Mouse (Mus musculus): ENCODE measurements around the gene Wdfy1. TPM values are rescaled to one million over a fixed set of nuclear protein-coding genes. Genes with fewer than 3 reads are reported as not detected.
A peak's percentile ranks its signal among the peaks of the same experiment; 100 is the strongest.

The Wdfy1 gene
- polyA plus RNA-seq, 1 experiment from 2014 or later = 16.5 TPM

DNA sequence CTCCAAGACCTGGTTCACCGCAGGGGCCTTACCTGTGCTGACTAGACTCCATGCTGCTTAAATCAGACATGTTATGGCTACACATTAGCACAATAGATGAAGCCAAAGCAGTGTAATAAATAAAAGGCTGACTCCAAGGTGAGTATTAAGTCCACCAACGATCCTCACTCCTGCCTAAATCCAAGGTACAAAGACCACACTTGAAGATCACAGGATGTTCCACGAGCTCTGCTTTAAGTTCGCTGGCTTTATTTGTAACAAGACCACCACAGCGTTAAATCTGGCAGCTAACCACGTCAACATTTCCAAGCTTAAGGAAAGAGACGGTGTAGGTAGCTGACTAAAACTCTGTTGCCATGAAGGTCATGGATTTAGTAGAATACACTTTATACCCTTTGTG is 33.0 kb downstream of the Wdfy1 start:
- no peak overlapping the region for H3K27ac ChIP-seq

DNA sequence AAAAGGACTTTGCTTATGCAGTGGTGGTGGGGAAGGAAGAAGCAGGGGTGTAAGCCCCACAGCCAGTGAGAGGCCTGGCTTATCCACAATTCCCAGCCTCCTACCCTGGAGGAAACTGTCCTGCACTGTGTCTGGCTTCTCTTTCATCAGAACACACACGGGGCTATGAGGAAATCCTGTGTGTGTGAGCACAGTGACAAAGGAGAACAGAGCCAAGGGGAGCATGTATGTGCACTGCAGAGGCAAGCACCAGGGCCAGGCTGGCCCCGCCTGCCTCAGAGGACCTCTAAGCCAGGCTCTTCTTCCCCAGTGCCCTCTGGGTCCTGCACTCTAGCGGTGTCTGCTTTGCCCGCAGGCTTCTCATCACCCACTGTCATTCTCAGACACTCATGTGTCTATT is 34.9 kb downstream of the Wdfy1 start:
- Histone ChIP-seq H3K9ac (no peak overlapping the region), H3K4me2 (no peak overlapping the region), H3K36me3 (peaks cover 9% of the 10 kb centered on the region), H3K27ac (no peak overlapping the region), H3K9me3 (replicated peaks) (no peaks in the 10 kb centered on the region), H3K4me1 (no peaks in the 10 kb centered on the region), H3K27me3 (replicated peaks) (no peaks in the 10 kb centered on the region), H3K4me3 (no peak overlapping the region)
- ATAC-seq = peak; percentile 52; the same call in 1 of the 2 replicates
- 52% methylated on average over 4 of the region's 4 CpGs for WGBS (ENCODE audit: insufficient replicate concordance)

More for the DNA sequence above, 33.0 kb downstream of the Wdfy1 start:
- Histone ChIP-seq H3K9ac (no peak overlapping the region), H3K4me2 (no peak overlapping the region), H3K27me3 (replicated peaks) (no peaks in the 10 kb centered on the region), H3K9me3 (replicated peaks) (no peaks in the 10 kb centered on the region), H3K36me3 (peaks cover 9% of the 10 kb centered on the region), H3K4me1 (no peaks in the 10 kb centered on the region), H3K4me3 (no peak overlapping the region)
- no peak for ATAC-seq
- WGBS (ENCODE audit: insufficient replicate concordance) = 81% methylated on average over 7 of the region's 7 CpGs

DNA sequence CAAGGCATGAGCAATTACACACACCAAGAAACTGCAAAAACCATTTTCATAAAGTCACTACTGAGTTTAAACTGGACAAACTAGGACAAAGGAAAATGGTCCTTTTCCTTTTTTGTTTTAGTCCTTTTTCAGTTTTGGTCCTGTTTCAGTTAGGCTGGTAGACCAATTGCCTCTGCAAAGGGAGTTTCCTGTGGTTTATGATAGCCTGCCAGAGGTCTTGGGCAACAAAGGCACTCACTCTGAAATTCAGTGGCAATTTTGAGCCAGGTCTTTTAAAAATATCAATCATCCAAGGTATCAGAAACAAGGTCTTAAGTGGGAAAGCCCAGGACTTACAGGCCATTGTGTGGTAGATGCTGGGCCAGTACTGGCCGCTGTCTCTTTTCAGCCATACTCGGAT is 36.2 kb downstream of the Wdfy1 start:
- no peak for ATAC-seq
- Histone ChIP-seq H3K9ac (no peak overlapping the region), H3K4me3 (no peak overlapping the region), H3K27me3 (replicated peaks) (no peaks in the 10 kb centered on the region), H3K36me3 (peaks cover 9% of the 10 kb centered on the region), H3K4me2 (no peak overlapping the region), H3K4me1 (no peaks in the 10 kb centered on the region), H3K9me3 (replicated peaks) (no peaks in the 10 kb centered on the region), H3K27ac (no peak overlapping the region)
- WGBS (ENCODE audit: insufficient replicate concordance) = 88% methylated on average over 2 of the region's 2 CpGs

DNA sequence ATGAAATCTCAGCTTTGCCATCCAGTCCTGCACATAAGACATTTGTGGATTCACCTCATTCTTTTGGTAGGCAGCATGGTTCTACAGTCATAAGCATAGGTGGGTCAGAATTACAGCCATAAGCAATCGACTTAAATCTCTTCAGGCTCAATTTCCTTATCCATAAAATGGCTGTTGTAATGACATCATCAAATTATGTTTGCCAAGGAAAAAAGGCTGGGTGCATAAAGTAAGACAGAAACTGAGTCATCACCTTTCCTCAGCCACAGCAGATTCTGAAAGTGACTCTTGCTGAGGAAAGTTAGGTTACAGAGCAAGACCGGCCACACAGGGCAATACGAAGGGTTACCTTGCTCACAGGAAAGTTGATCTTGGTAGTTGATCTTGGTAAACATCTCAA is 39.5 kb downstream of the Wdfy1 start:
- Histone ChIP-seq H3K4me2 (no peak overlapping the region), H3K9ac (no peak overlapping the region), H3K4me3 (no peak overlapping the region), H3K27me3 (replicated peaks) (no peaks in the 10 kb centered on the region), H3K36me3 (peaks cover 9% of the 10 kb centered on the region), H3K9me3 (replicated peaks) (no peaks in the 10 kb centered on the region), H3K4me1 (no peaks in the 10 kb centered on the region), H3K27ac (no peak overlapping the region)
- ATAC-seq = no peak
- WGBS (ENCODE audit: insufficient replicate concordance) = 81% methylated on average over 3 of the region's 3 CpGs

DNA sequence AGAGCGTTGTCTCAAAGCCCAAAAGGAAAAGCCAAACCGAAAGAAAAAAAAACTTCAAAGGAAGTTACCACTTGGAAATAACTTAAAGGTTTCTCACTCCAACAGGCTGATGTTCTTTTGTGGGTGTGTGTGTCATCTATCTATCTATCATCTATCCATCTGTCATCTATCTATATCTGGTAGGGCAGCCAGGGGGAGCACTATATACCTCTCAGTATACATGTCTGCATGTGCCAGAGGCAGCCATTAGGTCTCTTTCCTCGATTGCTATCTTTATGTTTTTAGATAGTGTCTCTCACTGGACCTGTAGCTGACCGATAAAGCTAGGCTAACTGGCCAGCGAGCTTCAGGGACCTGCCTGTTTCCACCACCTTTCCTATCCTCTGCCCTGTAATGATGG is 41.1 kb downstream of the Wdfy1 start:
- WGBS (ENCODE audit: insufficient replicate concordance) = 69% methylated on average over 5 of the region's 5 CpGs
- Histone ChIP-seq H3K27ac (no peak overlapping the region), H3K27me3 (replicated peaks) (no peaks in the 10 kb centered on the region), H3K4me3 (no peak overlapping the region), H3K4me1 (no peaks in the 10 kb centered on the region), H3K9ac (no peak overlapping the region), H3K9me3 (replicated peaks) (no peaks in the 10 kb centered on the region), H3K4me2 (no peak overlapping the region), H3K36me3 (peaks cover 9% of the 10 kb centered on the region)
- ATAC-seq = no peak

DNA sequence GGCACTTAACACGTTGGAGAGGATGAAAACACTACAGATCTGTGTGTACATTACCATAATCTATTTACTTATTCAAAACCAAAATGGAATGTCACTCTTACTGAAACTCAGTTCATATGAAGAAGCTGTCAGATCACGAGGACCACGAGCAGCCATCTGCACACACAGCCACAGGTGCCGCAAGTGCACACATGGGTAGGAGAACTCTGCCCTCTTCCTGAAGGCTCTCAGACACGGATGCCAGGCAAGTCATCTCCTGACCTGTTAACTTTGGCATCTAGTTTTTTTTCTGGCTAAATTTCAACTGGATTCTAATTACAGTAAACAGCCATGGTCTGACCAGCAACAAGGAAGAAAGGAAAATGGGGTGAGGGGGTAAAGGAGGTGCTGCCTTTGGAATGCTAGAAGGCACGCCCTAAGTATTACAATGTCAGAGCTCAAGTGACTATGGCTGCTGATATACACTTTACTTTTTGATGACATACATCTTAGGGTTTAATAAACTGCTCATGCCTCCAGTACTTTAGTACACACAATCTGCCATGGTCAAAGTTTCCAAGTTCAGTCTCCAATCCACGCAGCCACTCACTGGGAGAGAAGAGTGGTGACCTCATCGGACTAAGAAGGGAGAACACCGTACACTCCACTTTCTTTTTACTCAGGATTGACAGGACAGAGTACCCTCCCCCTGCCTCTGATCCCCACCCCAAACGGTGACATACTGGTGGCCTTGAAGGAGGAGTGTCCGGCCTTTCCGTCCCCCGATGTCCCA is 61.6 kb downstream of the Wdfy1 start:
- 0 out of 2 replicates have a peak, but pooled peaks cover 3% of the 10 kb centered on the region for H3K4me1 ChIP-seq
- H3K9me3 ChIP-seq (replicated peaks) = no peaks in the 10 kb centered on the region
- no peak overlapping the region for H3K4me3 ChIP-seq
- WGBS (ENCODE audit: insufficient replicate concordance) = 83% methylated on average over 13 of the region's 13 CpGs
- no peak overlapping the region for H3K4me2 ChIP-seq
- no peak overlapping the region for H3K27ac ChIP-seq
- H3K27me3 ChIP-seq (replicated peaks) = no peaks in the 10 kb centered on the region
- ATAC-seq = no peak
- no peak overlapping the region for H3K9ac ChIP-seq
- peaks cover 17% of the 10 kb centered on the region for H3K36me3 ChIP-seq

DNA sequence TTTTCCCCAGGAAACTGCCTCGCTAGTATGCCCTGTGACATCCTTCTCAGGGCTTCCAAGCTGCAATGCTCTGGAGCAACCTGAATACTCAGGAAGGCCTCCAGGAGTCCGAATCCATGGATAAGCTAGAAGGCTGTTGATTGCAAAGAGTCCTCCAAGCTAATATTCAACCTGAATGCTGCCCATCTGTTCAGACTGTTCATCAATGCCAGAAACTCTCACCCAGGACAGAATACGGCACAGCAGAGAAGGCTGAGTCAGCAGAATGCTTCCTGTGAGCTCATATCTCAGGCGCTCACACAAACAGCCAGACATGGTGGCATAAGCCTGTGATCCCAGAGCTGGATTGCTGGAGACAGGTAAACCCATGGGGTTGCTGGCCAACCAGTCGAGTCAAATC is 62.9 kb downstream of the Wdfy1 start:
- Histone ChIP-seq H3K4me3 (no peak overlapping the region), H3K4me1 (0 out of 2 replicates have a peak, but pooled peaks cover 3% of the 10 kb centered on the region), H3K27ac (no peak overlapping the region), H3K27me3 (replicated peaks) (no peaks in the 10 kb centered on the region), H3K9ac (no peak overlapping the region), H3K9me3 (replicated peaks) (no peaks in the 10 kb centered on the region), H3K36me3 (peaks cover 17% of the 10 kb centered on the region), H3K4me2 (no peak overlapping the region)
- ATAC-seq = no peak
- WGBS (ENCODE audit: insufficient replicate concordance) = 75% methylated on average over 5 of the region's 5 CpGs

DNA sequence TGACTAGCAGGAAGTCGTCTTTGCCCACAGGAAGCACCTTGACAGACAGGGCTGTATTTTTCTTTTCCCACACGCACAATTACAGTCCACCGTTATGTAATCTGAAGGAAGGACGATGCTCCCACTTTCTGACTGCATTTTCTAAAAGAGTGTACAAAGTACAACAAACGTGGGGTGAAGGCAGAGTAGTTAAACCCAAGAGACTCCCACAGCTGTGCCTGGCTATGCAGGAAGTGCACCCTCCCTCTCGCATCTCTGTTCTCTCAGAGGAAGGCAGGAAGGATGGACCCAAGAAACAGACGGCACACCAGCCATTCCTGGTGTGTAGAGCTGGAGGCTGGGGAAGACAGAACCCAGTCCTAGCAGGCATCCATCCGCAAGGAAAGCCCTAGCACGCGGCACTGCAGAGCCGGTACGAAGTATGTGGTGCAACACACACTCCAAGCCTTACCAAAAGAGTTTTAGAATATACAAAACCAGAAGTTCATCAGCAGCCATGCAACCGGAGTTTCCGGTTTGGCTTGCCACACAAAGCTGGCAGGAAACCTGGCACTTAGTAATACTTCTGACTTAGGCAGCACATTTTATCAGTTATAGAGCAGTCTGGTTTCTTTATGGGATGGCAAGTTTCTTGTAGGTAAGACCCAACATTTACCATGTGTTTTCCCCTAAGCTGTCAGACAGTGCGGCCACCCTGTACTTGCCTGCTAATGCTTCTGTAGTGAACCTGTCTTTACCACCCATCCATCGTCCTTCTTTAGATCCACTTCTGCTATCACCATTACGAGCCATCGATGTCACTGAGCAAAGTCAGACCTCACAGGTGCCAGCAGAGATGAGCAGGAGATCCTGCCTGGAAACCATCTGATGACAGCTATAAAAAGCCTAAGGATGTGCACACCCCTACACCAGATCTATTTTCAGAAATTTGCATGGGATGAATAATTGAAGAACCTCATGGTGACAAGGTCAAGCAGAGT is 64.5 kb downstream of the Wdfy1 start:
- H3K4me3 ChIP-seq = no peak overlapping the region
- H3K36me3 ChIP-seq = peaks cover 26% of the 10 kb centered on the region
- no peaks in the 10 kb centered on the region for H3K9me3 ChIP-seq (replicated peaks)
- WGBS (ENCODE audit: insufficient replicate concordance) = 43% methylated on average over 18 of the region's 18 CpGs
- H3K9ac ChIP-seq = no peak overlapping the region
- H3K27ac ChIP-seq = peak overlapping the region; percentile 53; the same call in 1 of the 2 replicates
- ATAC-seq = no peak
- no peaks in the 10 kb centered on the region for H3K27me3 ChIP-seq (replicated peaks)
- H3K4me2 ChIP-seq = no peak overlapping the region
- H3K4me1 ChIP-seq = 0 out of 2 replicates have a peak, but pooled peaks cover 3% of the 10 kb centered on the region

DNA sequence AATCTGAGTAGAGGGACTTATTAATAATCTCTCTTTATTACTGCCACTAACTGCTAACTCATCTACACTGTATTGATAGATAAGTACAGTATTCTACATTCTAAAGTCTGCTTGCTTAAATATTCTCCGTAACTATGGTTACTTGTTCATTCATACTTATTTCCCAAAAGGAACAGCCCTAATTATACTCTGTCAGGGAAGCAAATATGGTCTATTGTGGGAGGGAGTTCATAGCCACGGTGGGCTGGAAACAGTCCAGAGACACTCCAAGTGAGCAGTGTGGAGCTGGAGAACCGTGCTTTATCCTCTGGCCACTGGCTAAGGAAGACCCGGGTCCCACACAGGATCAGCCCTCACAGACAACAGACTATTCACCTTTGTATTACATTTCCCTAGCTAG is 65.3 kb downstream of the Wdfy1 start:
- no peak overlapping the region for H3K9ac ChIP-seq
- peaks cover 30% of the 10 kb centered on the region for H3K36me3 ChIP-seq
- H3K4me1 ChIP-seq = 0 out of 2 replicates have a peak, but pooled peaks cover 3% of the 10 kb centered on the region
- H3K4me3 ChIP-seq = no peak overlapping the region
- 47% methylated on average over 4 of the region's 4 CpGs for WGBS (ENCODE audit: insufficient replicate concordance)
- no peaks in the 10 kb centered on the region for H3K27me3 ChIP-seq (replicated peaks)
- H3K27ac ChIP-seq = no peak overlapping the region
- H3K9me3 ChIP-seq (replicated peaks) = no peaks in the 10 kb centered on the region
- ATAC-seq = no peak
- no peak overlapping the region for H3K4me2 ChIP-seq

DNA sequence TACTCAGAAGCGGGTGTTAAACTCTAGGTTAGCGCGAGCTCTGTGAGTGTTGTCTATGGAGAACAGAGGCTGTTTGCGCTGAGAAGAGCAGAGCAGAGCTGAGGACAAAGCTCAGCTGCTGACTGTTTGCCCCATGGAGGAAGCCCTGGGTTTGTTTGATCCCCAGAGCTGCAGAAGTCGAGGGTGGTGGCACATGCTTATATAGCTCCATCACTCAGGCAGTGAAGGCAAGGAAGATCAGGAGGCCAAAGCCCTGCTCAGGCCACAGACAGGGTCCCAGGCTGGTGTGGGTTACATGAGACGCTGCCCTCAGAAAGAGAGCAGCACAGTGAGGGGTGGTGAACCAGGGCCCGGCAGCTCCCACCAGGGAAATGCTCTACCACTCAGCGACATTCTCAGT is 65.7 kb downstream of the Wdfy1 start:
- H3K4me1 ChIP-seq = 0 out of 2 replicates have a peak, but pooled peaks cover 3% of the 10 kb centered on the region
- no peaks in the 10 kb centered on the region for H3K9me3 ChIP-seq (replicated peaks)
- peaks cover 33% of the 10 kb centered on the region for H3K36me3 ChIP-seq
- H3K4me2 ChIP-seq = no peak overlapping the region
- no peak overlapping the region for H3K4me3 ChIP-seq
- no peaks in the 10 kb centered on the region for H3K27me3 ChIP-seq (replicated peaks)
- ATAC-seq = 0 out of 2 replicates have a peak, but pooled peaks have one; percentile 18
- H3K9ac ChIP-seq = no peak overlapping the region
- 77% methylated on average over 8 of the region's 8 CpGs for WGBS (ENCODE audit: insufficient replicate concordance)
- H3K27ac ChIP-seq = no peak overlapping the region

DNA sequence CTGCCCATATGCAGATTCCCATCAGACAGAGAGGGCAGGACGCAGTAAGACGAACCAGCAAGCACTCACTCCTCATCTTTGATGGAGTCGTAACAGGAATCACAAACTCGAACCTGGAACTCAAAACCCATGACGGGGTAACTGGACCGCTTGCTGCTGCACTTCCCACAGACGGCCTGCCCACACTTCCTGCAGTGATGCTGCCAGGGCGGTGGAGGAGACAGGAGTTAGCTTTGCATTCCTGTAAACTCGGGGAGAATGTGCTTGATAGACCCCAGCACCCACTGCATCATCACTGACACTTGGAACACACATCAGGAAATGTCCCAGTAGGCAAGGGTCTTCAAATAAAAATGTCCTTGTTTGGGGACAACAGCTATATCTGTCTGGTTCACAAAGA is 68.6 kb downstream of the Wdfy1 start:
- no peak for ATAC-seq
- WGBS (ENCODE audit: insufficient replicate concordance) = 74% methylated on average over 9 of the region's 9 CpGs

DNA sequence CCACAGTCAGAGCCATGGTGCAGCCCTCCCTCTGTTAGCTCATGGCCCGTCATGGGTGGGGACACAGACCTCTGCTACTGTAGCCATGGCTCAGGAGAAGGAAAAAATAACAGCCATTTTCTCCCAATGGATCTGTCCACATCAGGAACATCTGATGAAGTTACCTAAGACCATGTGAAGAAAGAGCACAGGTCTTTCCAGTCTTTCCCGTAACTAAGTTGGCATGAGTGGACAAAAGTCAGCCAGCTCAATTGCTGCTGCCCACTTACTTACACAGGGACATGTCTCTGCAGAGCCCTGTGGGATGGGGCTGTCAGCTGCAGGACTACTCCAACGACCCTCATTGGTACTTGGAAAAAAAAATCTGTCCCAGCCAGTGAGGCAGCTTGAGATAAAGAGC is 69.2 kb downstream of the Wdfy1 start:
- H3K36me3 ChIP-seq = peaks cover 28% of the 10 kb centered on the region; the same call in 1 of the 2 replicates
- ATAC-seq = no peak
- no peak overlapping the region for H3K4me2 ChIP-seq
- WGBS (ENCODE audit: insufficient replicate concordance) = 64% methylated on average over 3 of the region's 3 CpGs
- H3K4me3 ChIP-seq = no peak overlapping the region
- 0 out of 2 replicates have a peak, but pooled peaks cover 3% of the 10 kb centered on the region for H3K4me1 ChIP-seq
- H3K9me3 ChIP-seq (replicated peaks) = no peaks in the 10 kb centered on the region
- H3K9ac ChIP-seq = no peak overlapping the region
- H3K27me3 ChIP-seq (replicated peaks) = no peaks in the 10 kb centered on the region
- H3K27ac ChIP-seq = no peak overlapping the region

More for the DNA sequence above, 68.6 kb downstream of the Wdfy1 start:
- 0 out of 2 replicates have a peak, but pooled peaks cover 3% of the 10 kb centered on the region for H3K4me1 ChIP-seq
- H3K27me3 ChIP-seq (replicated peaks) = no peaks in the 10 kb centered on the region
- H3K9me3 ChIP-seq (replicated peaks) = no peaks in the 10 kb centered on the region
- H3K4me3 ChIP-seq = no peak overlapping the region
- H3K36me3 ChIP-seq = peaks cover 25% of the 10 kb centered on the region; the same call in 1 of the 2 replicates
- H3K4me2 ChIP-seq = no peak overlapping the region
- H3K27ac ChIP-seq = no peak overlapping the region
- no peak overlapping the region for H3K9ac ChIP-seq
